Mouse (Mus musculus) gastrocnemius, postnatal 25 days (tissue): ENCODE results near the gene Zfp148. TPM values are rescaled to one million over a fixed set of nuclear protein-coding genes. Genes with fewer than 3 reads are reported as not detected.

Experiments used
- DNase-seq: peaks from one replicate; pipeline ENCODE4 v3.0.0; 2022
- long read RNA-seq, 2 experiments: library from polyadenylated mRNA; stranded (forward); transcript quantifications; one replicate each; pipeline ENCODE4 v2.0.0; 2021
- total RNA-seq, 2 experiments: library from RNA; stranded (reverse); gene quantifications; 1 replicate in 1 of 2; 2 replicates in 1 of 2; pipeline ENCODE4 v1.2.3; 2021

Gene Zfp148
- 10 to 100 TPM; 18.8 to 21.9 TPM for total RNA-seq
- long read RNA-seq, experiment 1, full-length matches to known transcripts = 1 of 3 reads
- long read RNA-seq, experiment 1, partial matches to known transcripts = 0 of 3 reads
- long read RNA-seq, experiment 1, other reads (novel, unspliced or antisense) = 2 of 3 reads
- long read RNA-seq, experiment 2, full-length matches to known transcripts = 4 of 6 reads
- long read RNA-seq, experiment 2, partial matches to known transcripts = 0 of 6 reads
- long read RNA-seq, experiment 2, other reads (novel, unspliced or antisense) = 2 of 6 reads

DNA sequence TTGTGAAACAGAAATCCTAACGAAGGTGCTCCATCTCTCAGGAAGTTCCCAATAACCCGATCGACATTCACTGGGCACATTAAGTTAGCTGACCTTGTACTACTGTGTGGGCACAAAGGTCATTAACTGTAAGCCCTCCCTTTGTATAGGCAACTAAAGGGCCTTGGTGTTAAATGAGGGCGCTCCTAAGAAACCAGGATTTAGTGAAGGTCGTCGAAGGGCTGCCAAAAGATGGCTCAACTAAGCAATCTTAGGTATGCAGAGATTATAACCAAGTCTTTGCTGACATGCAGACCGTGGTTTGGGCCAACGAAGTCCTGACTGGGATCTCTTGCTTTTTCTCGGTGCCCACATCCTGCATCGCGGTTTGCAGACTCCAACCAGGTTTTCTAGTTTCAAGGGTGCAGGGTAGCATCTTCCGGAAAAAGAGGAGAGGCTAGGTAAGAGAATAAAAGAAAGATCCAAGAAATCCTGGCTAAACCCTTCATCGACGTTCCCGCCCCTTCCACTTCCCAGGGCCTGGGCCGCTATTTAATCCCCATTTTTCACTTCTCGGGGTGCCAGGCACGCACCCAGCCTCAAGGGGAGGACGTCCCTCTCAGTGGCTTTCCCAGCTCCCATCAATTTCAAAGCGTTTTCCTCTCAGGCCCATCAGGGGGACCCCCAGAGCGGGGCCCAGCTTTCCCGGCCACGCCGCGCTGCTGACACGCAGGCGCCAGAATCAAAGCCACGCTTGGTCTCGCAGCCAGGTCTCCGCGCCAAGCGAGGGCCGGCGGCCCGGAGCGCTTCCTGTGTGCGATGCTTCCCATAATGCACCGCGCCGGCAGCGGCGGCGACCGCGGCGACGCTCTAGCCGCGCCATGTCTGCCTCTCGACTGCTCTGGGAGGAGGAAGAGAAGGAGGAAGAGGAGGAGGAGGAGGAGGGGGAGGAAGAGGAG lies at the start of gene Zfp148:
TSS of gene Zfp148 (plus strand) at position 893 of the 938 bp plus-strand sequence.
- DNase-seq = peak; percentile 91

DNA sequence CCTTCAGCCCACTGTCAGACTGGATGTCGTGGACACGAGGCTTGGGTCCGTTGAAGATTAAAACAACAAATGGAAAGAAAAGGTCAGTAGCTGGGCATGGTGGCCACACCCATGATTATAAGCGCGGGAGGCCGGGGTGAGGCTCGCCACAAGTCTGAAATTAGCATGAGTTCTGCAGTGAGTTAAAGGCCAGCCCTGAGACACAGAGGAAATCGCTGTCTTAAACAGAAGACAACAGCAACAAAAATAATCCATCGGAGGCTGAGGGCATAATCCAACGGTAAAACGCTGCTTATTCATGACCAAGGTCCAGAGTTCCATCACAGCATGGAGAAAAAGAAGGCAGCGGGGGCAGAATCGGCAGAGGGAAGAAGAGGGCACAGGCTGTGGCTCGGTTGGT lies 47.6 kb upstream of the Zfp148 start:
- DNase-seq = no peak

DNA sequence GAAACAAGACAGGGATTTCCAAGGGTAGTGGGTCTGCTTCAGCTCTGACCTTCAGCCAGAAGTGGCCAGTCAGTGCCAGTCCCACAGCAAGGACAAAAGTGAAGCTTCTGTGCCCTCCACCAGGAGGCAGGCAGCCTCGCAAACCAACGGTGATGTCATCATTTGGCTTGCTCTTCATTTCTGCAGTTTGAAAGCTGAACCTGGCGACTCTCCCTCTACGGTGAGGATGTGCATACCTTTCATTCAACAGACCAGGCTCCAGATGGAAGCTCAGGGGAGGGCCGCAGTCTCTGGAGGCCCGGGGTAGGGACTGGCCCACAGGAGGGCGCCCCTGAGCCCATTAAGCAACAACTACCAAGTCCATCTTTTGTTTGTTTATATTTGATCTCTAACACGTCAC lies 43.5 kb upstream of the Zfp148 start:
- DNase-seq = peak; percentile 51

DNA sequence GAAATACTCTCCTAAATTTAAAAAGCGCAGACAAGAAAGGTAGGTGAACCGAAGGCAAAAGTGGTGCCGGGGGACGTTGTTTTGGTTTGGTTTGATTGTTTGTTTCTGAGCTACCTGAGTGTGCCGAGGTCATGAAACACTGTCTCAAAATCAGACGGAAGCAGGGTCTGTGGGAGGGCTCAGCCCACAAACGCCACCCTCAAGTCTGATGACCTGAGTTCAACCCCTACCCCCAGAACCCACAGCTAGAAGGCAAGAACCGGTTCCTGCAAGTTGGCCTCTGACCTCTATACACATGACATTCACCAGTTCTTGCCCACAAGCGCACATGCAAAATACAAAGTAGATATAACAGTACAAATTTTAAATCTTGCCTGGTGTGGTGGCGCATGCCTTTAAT lies 43.0 kb upstream of the Zfp148 start:
- no peak for DNase-seq

DNA sequence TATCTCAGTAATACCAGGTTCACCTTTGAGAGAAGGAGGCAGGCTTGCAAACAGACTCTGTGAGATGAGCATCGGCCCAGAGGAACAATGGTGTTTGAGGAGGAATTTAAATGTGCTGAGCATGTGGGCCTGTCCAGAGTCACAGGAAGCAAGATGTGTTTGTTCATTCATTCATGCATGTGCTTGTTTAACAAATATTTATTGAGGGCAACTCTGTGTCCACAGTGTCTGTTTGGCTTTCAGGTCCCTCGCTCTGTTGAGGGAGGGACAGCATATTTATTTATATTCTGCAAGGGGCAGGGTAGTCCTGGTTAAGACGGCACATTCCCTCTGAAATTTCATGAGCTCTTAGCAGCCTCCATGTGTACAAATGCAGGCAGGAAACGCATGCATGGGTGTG lies 42.1 kb upstream of the Zfp148 start:
- no peak for DNase-seq

DNA sequence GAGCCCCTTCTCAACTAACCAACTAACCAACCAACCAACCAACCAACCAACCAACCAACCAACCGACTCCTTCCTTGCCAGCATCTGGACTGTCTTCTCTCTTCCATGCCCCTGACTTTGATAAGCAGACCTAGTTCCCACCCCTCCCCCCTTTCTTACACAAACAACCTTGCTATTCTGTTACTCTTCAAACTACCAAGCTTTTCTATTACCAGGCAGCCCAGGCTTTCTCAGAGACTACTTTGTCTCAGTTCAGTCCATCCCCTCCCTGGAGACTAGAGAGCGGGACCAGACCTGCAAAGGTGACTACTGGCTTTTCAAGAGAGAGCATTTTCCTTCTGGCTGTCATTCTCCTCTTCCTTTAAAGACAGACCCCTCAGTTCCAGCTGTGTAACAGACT lies 41.2 kb upstream of the Zfp148 start:
- DNase-seq = no peak

DNA sequence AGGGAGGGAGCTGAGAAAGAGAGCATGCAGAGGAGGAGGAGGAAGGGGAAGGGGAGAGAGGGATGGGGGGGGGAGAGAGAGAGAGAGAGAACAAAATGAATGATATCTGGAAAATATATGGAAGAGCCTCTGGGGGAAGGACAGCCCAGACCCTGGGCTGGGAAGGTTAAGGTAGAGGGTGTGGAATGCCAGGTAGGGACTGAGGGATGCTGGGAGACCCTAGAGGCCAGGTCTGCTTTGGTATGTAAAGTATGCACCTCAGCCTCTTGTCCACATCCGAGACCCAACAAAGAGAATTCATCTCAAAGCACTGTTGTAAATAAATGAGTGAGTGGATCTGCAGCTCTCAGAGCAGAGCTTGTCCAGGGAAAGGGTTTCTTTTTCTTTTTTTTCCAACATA lies 38.3 kb upstream of the Zfp148 start:
- no peak for DNase-seq

DNA sequence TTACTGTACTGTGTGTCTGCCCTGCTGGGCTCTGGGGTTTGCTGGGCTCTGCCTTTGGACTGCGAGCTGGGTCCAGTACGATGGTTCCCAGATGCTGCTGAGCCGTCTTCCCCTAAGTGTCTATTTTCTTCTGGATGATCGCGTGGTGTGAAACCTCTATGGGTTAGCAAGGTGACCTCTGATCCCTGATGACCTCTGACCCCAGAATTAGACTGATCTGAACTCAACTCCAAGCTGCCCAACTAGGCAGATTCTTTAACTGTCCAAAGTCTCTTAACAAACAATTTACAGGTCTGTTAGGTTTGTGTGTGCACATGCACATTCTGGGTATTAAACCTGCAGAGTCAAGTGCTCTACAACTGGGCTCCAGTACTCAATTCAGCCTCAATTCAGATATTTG lies 37.5 kb upstream of the Zfp148 start:
- DNase-seq = no peak

DNA sequence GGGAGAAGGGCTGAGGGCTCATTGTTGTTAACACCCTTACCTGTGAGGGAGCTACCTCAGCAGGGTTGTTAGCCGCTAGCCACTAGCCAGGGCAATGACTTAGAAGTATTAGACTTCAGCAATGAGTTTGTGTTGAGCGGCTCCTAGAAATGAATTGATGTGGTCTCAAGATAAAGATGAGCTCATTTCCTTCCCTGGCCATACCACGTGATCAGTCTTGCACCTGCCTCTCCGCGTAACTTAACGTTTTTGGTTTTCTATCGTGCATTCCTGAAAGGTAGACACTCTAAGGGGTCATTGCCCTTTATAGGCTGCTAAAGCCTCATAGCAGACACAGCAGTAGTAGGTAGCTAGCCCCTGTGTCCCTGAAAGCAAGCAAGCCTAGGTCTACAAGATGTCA lies 37.0 kb upstream of the Zfp148 start:
- no peak for DNase-seq

DNA sequence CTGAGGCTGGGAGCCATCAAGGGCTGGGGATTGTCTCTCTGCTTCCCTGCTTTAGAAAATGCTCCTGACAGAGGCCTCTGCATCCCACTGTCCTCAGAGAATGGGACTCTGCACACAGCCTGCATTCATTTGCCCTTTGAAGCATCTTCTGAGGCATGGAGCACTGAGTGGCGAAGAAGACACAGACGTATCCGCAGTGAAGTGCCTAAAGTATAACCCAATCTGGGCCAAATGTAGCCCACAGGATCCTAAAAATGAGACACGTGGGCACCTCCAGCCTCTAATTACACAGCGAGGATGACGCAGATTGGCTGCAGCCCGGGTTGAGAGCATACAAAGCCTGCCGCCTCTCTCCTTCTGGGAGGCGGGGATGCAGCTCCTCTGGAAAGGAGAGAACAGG lies 36.3 kb upstream of the Zfp148 start:
- no peak for DNase-seq

DNA sequence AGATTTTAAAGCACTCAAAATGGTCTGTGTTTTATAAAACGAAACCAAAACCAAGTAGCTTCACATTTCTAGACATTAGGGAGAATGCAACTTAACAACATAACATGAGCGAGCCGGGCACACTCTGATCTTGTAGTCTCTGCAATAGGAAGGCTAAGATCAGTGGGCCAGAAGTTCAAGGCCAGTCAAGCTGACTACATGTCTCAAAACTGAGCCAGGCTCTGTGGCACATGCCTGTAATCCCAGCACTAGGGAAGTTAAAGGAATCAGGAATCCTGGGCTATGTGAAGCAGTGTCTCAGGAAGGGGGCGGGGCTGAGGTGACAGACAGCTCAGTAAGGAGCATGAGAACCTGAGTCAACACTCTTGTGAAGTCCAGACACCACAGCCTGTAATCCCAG lies 35.8 kb upstream of the Zfp148 start:
- no peak for DNase-seq

DNA sequence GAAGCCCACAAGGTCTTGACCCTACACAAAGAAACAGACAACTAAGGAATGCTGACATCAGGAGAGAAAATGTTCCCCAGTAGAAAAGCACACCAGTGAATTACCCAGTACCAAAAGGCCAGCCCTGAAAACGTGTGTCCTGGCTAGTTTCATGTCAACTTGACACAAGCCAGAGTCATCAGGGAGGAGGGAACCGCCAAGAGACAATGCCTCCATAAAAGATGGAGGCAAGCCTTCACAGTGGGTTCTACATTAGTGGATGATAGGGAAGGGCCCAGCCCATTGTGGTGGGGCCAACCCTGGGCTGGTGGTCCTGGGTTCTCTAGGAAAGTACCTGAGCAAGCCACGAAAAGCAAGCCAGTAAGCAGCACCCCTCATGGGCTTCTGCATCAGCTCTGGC lies 34.3 kb upstream of the Zfp148 start:
- no peak for DNase-seq

DNA sequence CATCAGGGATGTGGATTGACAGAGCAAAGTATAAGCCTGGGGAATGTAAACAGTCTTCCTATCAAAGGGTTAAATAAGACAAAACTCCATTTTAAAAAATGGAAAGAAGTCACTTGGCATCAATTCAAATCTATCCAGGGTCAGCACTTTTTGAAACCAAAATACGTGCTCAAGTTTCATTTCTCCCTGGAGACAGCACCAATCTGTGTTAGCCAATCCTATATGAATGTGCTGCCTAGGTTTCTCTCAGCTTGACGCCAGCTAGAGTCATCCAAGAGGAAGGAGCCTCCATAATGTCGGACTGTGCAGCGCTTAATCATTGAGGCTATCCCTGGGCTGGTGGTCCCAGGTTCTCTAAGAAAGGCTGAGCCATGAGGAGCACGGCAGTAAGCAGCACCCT lies 33.5 kb upstream of the Zfp148 start:
- DNase-seq = no peak

DNA sequence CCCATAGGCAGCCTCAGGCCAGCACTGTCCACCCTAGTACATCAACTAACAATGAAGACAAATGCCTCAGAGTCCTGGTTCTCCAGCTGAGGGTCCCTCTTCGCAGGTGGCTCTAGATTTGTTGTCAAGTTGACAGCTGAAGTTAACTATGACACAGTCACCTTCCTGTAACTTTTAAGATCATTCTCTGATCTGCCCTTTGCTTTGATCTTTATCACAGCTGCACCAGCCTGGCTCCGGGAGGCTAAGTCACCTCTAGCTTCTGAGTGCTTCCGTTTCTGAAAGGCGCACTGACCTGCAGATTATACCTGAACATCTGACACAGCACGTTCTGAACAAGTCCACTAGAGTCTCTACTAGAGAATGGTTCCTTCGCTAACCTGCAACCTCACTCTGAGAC lies 22.8 kb upstream of the Zfp148 start:
- no peak for DNase-seq

DNA sequence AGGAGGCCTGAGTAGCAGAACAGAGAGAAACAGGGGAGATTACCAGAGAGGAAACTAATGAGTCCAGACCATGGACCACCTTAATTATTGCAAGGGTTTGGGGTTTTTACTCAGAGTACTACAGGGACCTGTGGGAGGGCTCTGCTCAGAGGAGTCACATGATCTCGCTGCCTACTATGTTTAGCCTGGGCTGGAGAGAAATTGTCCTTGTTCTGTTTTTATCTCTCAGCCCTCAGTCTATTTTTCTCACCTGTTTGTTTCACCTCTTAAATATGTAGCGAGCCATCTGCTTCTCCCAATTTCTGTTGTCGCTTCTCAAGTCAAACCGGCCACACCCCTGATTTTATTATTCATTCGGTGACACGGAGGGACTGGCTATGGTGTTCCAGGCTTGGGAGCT lies 14.9 kb upstream of the Zfp148 start:
- no peak for DNase-seq

DNA sequence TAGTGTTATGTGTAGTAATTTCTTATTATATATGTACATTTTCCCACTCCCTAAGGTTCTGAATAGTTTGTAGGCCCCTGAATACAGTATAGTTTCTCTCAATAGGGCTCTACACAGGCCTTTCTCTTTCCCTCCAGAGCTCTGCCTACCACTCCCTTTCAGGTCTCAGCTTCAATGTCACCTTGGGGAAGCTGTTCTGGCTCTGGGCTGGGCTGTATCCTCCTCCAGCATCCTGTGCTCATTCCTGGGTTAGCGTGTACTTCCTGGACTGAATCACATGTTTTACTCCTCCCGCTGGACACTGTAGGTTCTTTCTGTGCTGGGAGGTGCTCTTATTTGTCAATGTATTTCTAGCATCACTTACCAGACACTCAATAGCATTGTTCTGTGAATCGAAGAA lies 12.0 kb upstream of the Zfp148 start:
- DNase-seq = no peak

DNA sequence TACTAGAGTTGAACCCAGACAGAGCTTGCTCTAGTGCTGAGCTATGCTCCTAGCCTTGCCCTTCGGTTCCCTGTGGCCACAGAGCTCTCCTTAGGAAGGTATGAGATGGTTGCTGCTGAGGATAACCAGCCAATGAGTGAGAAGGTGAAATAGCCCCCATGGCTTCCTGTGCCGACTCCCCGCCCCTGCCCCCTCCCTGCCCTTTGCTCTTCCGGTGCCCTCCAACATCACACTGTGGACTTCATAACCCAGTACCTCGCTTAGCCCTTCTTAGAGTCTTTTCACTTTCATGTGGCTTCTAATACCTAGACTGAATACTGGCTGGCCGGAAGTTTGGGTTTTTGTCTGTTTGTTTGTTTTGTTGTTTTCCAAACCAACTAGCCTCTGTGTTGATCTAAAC lies 9.8 kb upstream of the Zfp148 start:
- no peak for DNase-seq

DNA sequence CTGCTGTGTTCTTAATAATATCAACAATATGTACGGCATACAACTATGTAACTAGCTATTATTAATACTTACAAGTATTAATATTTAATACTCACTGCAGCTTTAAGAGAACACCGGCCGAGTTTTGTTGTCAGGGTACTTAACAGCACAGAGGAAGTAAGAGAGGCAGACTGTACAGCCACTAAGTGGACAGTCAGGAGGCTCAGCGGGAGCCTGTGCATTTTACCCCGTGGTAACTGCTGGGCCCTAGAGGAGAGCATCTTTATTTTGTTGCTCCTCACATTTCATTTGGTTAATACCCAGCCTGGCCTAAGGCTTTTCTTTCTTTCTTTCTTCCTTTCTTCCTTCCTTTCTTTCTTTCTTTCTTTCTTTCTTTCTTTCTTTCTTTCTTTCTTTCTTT lies 8.0 kb upstream of the Zfp148 start:
- DNase-seq = no peak

DNA sequence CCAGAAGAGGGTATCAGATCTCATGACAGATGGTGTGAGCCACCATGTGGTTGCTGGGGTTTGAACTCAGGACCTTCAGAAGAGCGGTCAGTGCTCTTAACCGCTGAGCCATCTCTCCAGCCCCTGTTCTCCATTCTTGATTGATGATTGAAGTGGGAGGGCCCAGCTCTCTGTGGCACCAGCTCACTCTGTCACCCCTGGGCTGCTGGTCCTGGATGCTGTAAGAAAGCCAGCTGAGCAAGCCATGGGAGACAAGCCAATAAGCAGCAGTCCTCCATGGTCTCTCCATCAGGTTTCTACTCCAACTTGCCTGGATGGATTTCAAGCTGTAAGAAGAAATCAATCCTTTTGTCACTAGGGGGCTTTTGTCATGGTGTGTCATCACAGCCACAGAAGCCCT lies 7.3 kb upstream of the Zfp148 start:
- DNase-seq = no peak

DNA sequence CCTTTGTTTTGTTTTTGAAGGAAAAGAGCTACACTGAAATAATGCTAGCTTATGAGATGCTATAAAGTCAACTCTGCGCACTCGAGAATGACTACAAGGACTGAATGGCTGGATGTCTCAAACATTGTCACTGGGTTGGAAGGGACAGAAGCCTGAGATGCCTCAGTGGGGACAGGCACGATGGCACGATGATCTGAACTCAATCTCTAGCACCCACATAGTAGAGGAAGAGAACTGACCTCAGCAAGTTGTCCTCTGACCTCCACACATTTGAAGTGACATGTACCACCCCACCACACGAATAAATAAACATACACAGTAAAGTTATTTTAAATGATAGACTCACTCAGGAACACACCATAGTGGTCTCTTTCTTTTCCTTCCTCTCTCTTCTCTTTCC lies 4.4 kb upstream of the Zfp148 start:
- no peak for DNase-seq

DNA sequence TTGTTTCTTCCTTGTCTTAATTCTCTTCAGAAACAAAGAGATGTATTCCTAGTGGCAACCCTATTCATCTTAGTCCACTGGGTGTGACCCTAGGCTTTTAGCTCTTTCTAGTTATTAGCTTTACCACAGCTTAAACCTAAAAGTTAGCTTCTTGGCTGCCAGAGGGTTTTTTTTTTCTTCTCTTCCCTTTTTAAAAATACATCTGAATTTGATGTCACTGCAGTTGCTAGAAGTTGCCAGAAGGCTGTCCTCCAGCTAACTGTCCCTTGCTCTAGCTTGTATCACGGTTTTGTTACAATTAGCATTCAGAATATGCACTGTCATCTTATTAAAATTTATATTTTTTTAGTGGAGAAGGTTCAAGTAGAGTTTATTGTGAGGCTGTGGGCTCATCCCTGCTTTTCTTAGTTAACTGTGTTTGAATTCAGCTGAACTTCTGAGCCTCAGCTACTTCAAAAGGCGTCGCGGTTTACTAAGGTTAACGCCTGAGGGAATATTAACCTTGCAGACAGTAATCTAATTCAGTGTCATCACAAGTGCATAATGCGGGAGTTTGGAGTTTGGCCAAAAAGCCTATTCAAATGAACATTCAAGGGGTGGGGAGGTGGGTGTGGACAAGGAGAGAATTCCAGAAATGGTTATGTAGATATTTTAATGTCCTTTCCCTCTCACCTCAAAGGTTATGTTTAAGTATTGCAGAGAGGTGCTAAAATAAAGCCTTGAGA lies 1.3 kb upstream of the Zfp148 start:
- DNase-seq = no peak

DNA sequence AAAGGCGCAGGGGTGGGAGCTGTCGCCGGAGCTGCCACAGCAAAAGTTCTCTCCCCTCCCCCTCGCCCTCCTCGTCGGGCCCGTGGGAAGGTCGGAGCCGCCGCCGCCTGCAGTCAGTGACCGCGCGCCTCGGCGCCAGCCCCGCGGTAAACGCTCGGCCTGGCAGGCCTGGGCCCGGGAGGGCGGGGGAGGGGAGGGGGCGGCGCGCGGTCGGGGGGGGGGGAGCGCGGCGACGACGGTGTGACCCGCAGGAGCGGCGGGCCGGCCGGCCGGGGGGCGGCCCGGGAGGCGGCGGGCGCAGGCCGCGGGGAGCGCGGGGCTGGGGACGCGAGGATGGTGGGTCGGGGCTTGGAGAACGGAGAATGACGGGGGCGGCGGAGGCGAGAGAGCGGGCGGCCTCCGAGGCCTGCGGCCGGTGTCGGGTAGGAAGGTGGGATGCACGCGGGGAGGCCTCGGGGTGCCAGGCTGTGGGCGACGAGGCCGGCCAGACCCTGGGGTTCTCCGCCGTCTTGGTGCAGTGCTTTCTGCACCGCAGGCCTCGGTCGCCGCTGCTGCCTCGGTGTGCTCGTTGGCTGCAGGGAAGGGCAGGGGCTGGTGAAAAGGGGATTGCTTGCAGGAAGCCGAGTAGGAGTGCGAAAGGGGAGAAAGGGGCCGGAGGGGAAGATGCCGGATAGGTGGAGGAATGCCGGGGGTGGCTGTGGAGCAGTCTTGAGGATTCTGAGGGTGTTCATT lies 412 bp downstream of the Zfp148 start:
- DNase-seq = peak; percentile 41
